Mouse (Mus musculus): ENCODE measurements at regions not wholly inside any gene's neighbourhood (a gene's known extent, or its start where the extent isn't known, plus 50 kb on each side); places are given as distances from the start of the nearest gene placed in this dataset.

DNA sequence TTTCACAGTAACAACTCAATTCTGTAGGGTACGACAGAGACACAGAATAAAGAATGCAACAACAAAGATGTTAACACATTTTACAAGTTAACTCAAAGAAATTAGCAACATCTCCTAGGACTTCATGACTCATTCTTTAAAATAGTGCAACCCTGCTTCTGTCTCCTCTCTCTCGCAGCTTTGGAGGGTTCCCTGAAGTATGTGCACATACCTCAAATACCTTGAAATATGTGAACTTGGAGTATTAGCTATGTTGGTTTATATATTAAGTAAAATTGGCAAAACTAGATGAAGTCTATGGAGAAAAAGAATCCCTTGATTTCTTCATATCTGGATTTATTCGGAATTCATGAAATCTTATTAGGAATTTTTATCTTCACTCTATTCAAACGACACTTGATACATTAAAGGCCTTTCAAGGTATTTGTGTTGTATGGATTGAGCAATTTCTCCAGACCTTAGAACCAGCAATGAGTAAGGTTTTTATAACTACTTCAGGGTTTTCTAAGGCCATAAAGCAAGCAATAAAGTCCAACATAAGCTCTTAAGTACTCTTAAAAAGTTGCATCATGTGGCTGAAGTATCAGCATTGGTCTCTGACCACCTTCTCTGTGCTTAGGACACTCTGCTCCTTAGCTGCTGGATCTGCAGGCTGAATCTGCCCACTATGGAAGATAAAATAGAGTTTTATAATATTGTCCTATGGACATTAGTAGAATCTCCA lies 82.8 kb upstream of the Robo1 start:
- no peak overlapping the region for H3K4me2 ChIP-seq (ENCODE audit: low read depth, low read length)
- H3K27me3 ChIP-seq (ENCODE audit: control insufficient read depth, insufficient read depth, low read depth, low read length), result no peaks in the 10 kb centered on the region
- no peak overlapping the region for H3K9ac ChIP-seq (ENCODE audit: low read length)
- WGBS, result 53% methylated on average over 4 of the region's 4 CpGs
- H3K36me3 ChIP-seq (ENCODE audit: control insufficient read depth, insufficient read depth, low read length), result no peaks in the 10 kb centered on the region
- no peak overlapping the region for H3K4me3 ChIP-seq (ENCODE audit: low read length)
- no peaks in the 10 kb centered on the region for H3K9me3 ChIP-seq (ENCODE audit: control insufficient read depth, low read length)
- peak; percentile 88 for ATAC-seq (ENCODE audit: low read depth)
- H3K27ac ChIP-seq (ENCODE audit: low read length), result no peak overlapping the region
- peaks cover 4% of the 10 kb centered on the region; the same call in 1 of the 2 replicates for H3K4me1 ChIP-seq (replicated peaks; ENCODE audit: control insufficient read depth, insufficient read depth, low read length)

DNA sequence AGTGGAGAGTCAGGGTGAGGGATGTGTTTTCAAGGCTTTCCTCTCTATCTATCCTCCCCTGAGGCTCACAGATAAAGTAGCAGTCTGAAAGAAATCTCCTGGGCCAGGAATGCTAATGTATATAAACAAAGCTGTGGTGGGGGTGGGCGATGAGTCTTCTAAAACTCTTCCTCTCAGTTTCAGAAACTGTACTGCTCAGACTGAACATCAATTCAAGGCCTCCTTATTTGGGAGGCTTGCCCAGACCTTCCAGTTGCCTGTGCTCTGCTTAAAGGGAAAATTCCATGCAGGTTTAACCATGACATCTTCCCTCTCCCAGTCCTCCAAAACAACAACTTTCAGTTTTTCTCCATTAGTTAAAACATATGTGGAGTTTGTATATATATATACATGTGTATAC lies 73.7 kb upstream of the Robo1 start:
- H3K4me3 ChIP-seq (ENCODE audit: low read length), result no peak overlapping the region
- H3K4me2 ChIP-seq (ENCODE audit: low read depth, low read length), result no peak overlapping the region
- no peak for ATAC-seq (ENCODE audit: low read depth)
- no peak overlapping the region for H3K27ac ChIP-seq (ENCODE audit: low read length)
- no peaks in the 10 kb centered on the region for H3K9me3 ChIP-seq (ENCODE audit: control insufficient read depth, low read length)
- no peaks in the 10 kb centered on the region for H3K4me1 ChIP-seq (replicated peaks; ENCODE audit: control insufficient read depth, insufficient read depth, low read length)
- no peak overlapping the region for H3K9ac ChIP-seq (ENCODE audit: low read length)
- H3K27me3 ChIP-seq (ENCODE audit: control insufficient read depth, insufficient read depth, low read depth, low read length), result no peaks in the 10 kb centered on the region
- H3K36me3 ChIP-seq (ENCODE audit: control insufficient read depth, insufficient read depth, low read length), result no peaks in the 10 kb centered on the region
- WGBS, result 14% methylated on average over 1 of the region's 1 CpGs

DNA sequence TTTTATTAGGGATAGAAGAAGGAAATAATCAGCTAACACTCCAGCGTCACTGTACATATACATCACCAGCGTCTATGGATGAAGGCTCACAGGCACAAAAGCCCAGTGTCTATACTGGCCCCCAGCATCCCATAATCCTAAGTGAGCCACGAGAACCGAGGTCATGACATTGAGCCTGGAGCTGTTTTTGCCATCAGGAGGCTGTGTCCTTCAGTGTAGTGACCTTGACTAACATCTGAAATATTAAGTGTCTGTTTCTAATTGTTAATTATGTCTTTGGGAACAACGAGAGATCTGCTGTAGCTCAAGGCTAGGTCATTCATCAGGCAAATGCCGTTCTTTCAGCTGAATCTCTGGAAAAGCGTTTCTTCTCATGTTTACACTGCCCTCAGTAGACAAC lies 68.5 kb upstream of the Robo1 start:
- H3K9me3 ChIP-seq (ENCODE audit: control insufficient read depth, low read length), result no peaks in the 10 kb centered on the region
- H3K9ac ChIP-seq (ENCODE audit: low read length), result no peak overlapping the region
- H3K27me3 ChIP-seq (ENCODE audit: control insufficient read depth, insufficient read depth, low read depth, low read length), result no peaks in the 10 kb centered on the region
- WGBS, result 62% methylated on average over 7 of the region's 7 CpGs
- no peak overlapping the region for H3K4me3 ChIP-seq (ENCODE audit: low read length)
- no peaks in the 10 kb centered on the region for H3K36me3 ChIP-seq (ENCODE audit: control insufficient read depth, insufficient read depth, low read length)
- ATAC-seq (ENCODE audit: low read depth), result no peak
- H3K27ac ChIP-seq (ENCODE audit: low read length), result no peak overlapping the region
- H3K4me1 ChIP-seq (replicated peaks; ENCODE audit: control insufficient read depth, insufficient read depth, low read length), result peaks cover 4% of the 10 kb centered on the region; the same call in 1 of the 2 replicates
- no peak overlapping the region for H3K4me2 ChIP-seq (ENCODE audit: low read depth, low read length)

- Histone ChIP-seq H3K9ac (ENCODE audit: low read length) (no peak overlapping the region), H3K27me3 (ENCODE audit: control insufficient read depth, insufficient read depth, low read depth, low read length) (no peaks in the 10 kb centered on the region), H3K36me3 (ENCODE audit: control insufficient read depth, insufficient read depth, low read length) (no peaks in the 10 kb centered on the region), H3K9me3 (ENCODE audit: control insufficient read depth, low read length) (no peaks in the 10 kb centered on the region), H3K4me1 (replicated peaks; ENCODE audit: control insufficient read depth, insufficient read depth, low read length) (no peaks in the 10 kb centered on the region), H3K4me2 (ENCODE audit: low read depth, low read length) (no peak overlapping the region), H3K27ac (ENCODE audit: low read length) (no peak overlapping the region), H3K4me3 (ENCODE audit: low read length) (no peak overlapping the region)
- WGBS, result 60% methylated on average over 3 of the region's 3 CpGs
- no peak for ATAC-seq (ENCODE audit: low read depth)
These were observed 51.7 kb upstream of the Robo1 start for GRCm38 (mm10) chr16:72256388-72256787.
